Mouse (Mus musculus) embryonic facial prominence, embryonic 14.5 days (tissue): Measurements from ENCODE around the gene Mllt10. TPM values are rescaled to one million over a fixed set of nuclear protein-coding genes. Genes with fewer than 3 reads are reported as not detected.

Source experiments
- microRNA-seq: library from miRNA; unstranded; fragments of <30 nt; microRNA quantifications from one replicate; pipeline ENCODE4, GENCODE M21; 2016; ENCODE audit warnings: borderline number of aligned reads
- polyA plus RNA-seq: library from polyadenylated mRNA; unstranded; fragments of >200 nt; fragmentation: Nextera tagmentation; extraction: Ambion mirVana; gene quantifications from 2 replicates; pipeline ENCODE4 v1.2.1, GENCODE M21; 2014

The Mllt10 gene
- polyA plus RNA-seq, 1 experiment from 2014 or later, result 32.1 TPM

Small RNA genes lying within 50 kb of the gene (microRNA-seq; reads per million reads assigned to microRNA genes)
- not detected for gene Gm23638
- gene Mir7655, result 6.5 reads per million, percentile 24 among the genes with 10 or more reads in this experiment

Other genes starting within 250 kb of the Mllt10 start
- not detected in 2 replicates for gene H2al2a, start 58.3 kb upstream of the Mllt10 start, polyA plus RNA-seq
- 6.9 and 9.1 TPM in 2 replicates for gene A930004D18Rik, start 17.5 kb upstream of the Mllt10 start, polyA plus RNA-seq
- gene Skida1, start 6.2 kb upstream of the Mllt10 start, polyA plus RNA-seq, result 4.0 and 5.8 TPM in 2 replicates